Mouse (Mus musculus): ENCODE measurements around the gene Zfp865. TPM values are rescaled to one million over a fixed set of nuclear protein-coding genes. Genes with fewer than 3 reads are reported as not detected.
A peak's percentile ranks its signal among the peaks of the same experiment; 100 is the strongest.

The Zfp865 gene
- total RNA-seq (2012; rRNA removed) (10.9 and 12.3 TPM in 2 replicates), total RNA-seq (2014; rRNA removed) (3.7 and 4.0 TPM in 2 replicates), polyA plus RNA-seq (2012; ENCODE audit: insufficient read length, low read depth) (18.3 and 21.0 TPM in 2 replicates)

- peak within 1 kb of the TSS; percentile 81 to 82 (median 81) for H3K4me3 ChIP-seq (replicated peaks in 1 of 3; ENCODE audit: low read depth in 2 of 3, low read length in 2 of 3, poor library complexity in 1 of 3)
- peak within 1 kb of the TSS; percentile 83 for H3K4me2 ChIP-seq (ENCODE audit: insufficient read depth, low read depth, poor library complexity, severe bottlenecking)
- H3K36me3 ChIP-seq (replicated peaks in 1 of 2; ENCODE audit: control insufficient read depth in 1 of 2, insufficient read depth in 1 of 2, low read length in 1 of 2) = peaks cover 31 to 51% of the 10 kb centered on the region in 2 experiments
- H3K27me3 ChIP-seq (replicated peaks) = no peaks in the 10 kb centered on the region
- H3K27ac ChIP-seq (ENCODE audit: insufficient read depth, low read depth) = peak within 1 kb of the TSS; percentile 54
- peaks cover 0 to 35% of the 10 kb centered on the region in 2 experiments; a peak in 2 of 4 replicates for H3K4me1 ChIP-seq (ENCODE audit: control insufficient read depth in 1 of 2, insufficient read depth in 2 of 2)
- in situ Hi-C loops (cut with MboI; ENCODE audit: low pct_ligation_motif_present, low pct_unique_long_range_greater_than_20kb, low sequenced_read_pairs) (no loop called here), dilution Hi-C loops (cut with MboI; ENCODE audit: extremely low pct_ligation_motif_present, extremely low pct_unique_long_range_greater_than_20kb, low sequenced_read_pairs) (no loop called here)
- H3K9ac ChIP-seq (ENCODE audit: insufficient read depth, low read depth) = peak within 1 kb of the TSS; percentile 98
- no peak for TF ChIP-seq PAX5 (IDR thresholded peaks at IDR 0.05; ENCODE audit: low read length)
- peak; percentile 68; the same call in 1 of the 2 replicates for TF ChIP-seq TBP (conservative IDR thresholded peaks at IDR 0.05; ENCODE audit: low read depth, low read length)
- peak; percentile 69; the same call in 1 of the 2 replicates for TF ChIP-seq IRF4 (IDR thresholded peaks at IDR 0.05; ENCODE audit: low read depth, low read length)
- TF ChIP-seq ZC3H11A (IDR thresholded peaks at IDR 0.05; ENCODE audit: low read depth, low read length) = no peak
- no peak for TF ChIP-seq CTCF (conservative IDR thresholded peaks at IDR 0.05 in 1 of 2, IDR thresholded peaks at IDR 0.05 in 1 of 2; ENCODE audit: low read depth in 2 of 2, low read length in 2 of 2)
- TF ChIP-seq JUN (IDR thresholded peaks at IDR 0.05; ENCODE audit: insufficient read depth, low read depth, low read length) = no peak
- no peak for TF ChIP-seq RCOR1 (conservative IDR thresholded peaks at IDR 0.05; ENCODE audit: low read depth, low read length)
- no peak for TF ChIP-seq CHD1 (IDR thresholded peaks at IDR 0.05; ENCODE audit: low read depth, low read length)
- TF ChIP-seq SMC3 (IDR thresholded peaks at IDR 0.05; ENCODE audit: low read depth, low read length) = no peak
- TF ChIP-seq JUND (conservative IDR thresholded peaks at IDR 0.05; ENCODE audit: low read depth, low read length) = no peak
- no peak for TF ChIP-seq EP300 (IDR thresholded peaks at IDR 0.05; ENCODE audit: low read length)
- TF ChIP-seq SIN3A (IDR thresholded peaks at IDR 0.05; ENCODE audit: low read length) = peak; percentile 77
- TF ChIP-seq KAT2A (IDR thresholded peaks at IDR 0.05; ENCODE audit: insufficient replicate concordance, low read length) = peak; percentile 75; the same call in 1 of the 2 replicates
- peak; percentile 94 for TF ChIP-seq MAZ (IDR thresholded peaks at IDR 0.05; ENCODE audit: low read depth, low read length)
- peak; percentile 66; the same call in 1 of the 2 replicates for TF ChIP-seq CHD2 (IDR thresholded peaks at IDR 0.05; ENCODE audit: low read length)
- TF ChIP-seq RAD21 (IDR thresholded peaks at IDR 0.05; ENCODE audit: low read depth, low read length) = no peak
- TF ChIP-seq POLR2AphosphoS2 (IDR thresholded peaks at IDR 0.05; ENCODE audit: low read depth, low read length) = 0 out of 2 replicates have a peak, but pooled peaks have one; percentile 65
- peak; percentile 59 for TF ChIP-seq BHLHE40 (IDR thresholded peaks at IDR 0.05; ENCODE audit: low read depth, low read length)
- peak; percentile 79; the same call in 1 of the 2 replicates for TF ChIP-seq MXI1 (IDR thresholded peaks at IDR 0.05; ENCODE audit: low read depth, low read length)
- no peak for TF ChIP-seq UBTF (IDR thresholded peaks at IDR 0.05; ENCODE audit: low read depth, low read length)
- TF ChIP-seq ZMIZ1 (IDR thresholded peaks at IDR 0.05; ENCODE audit: low read depth, low read length) = peak; percentile 78
- TF ChIP-seq ZKSCAN1 (IDR thresholded peaks at IDR 0.05; ENCODE audit: borderline replicate concordance, low read depth, low read length) = no peak
- TF ChIP-seq ETS1 (conservative IDR thresholded peaks at IDR 0.05; ENCODE audit: low read depth, low read length) = peak; percentile 39; the same call in 1 of the 2 replicates
- no peak for TF ChIP-seq GABPA (IDR thresholded peaks at IDR 0.05; ENCODE audit: insufficient replicate concordance, low read depth, low read length)
- TF ChIP-seq USF2 (conservative IDR thresholded peaks at IDR 0.05; ENCODE audit: low read depth, low read length) = no peak
- TF ChIP-seq ZNF384 (IDR thresholded peaks at IDR 0.05; ENCODE audit: low read depth, low read length) = peak; percentile 64
- peak; percentile 69 for TF ChIP-seq TCF12 (IDR thresholded peaks at IDR 0.05; ENCODE audit: low read depth, low read length)
- TF ChIP-seq MYC (IDR thresholded peaks at IDR 0.05; ENCODE audit: low read depth, low read length) = peak; percentile 64; the same call in 1 of the 2 replicates
- no peak for TF ChIP-seq USF1 (IDR thresholded peaks at IDR 0.05; ENCODE audit: low read depth, low read length)
- TF ChIP-seq MEF2A (IDR thresholded peaks at IDR 0.05; ENCODE audit: borderline replicate concordance, low read depth, low read length) = peak; percentile 57
- TF ChIP-seq HCFC1 (IDR thresholded peaks at IDR 0.05; ENCODE audit: low read depth, low read length) = peak; percentile 86
- peak; percentile 55; the same call in 1 of the 2 replicates for TF ChIP-seq MAX (IDR thresholded peaks at IDR 0.05; ENCODE audit: low read length)
- peak; percentile 94 for TF ChIP-seq NRF1 (IDR thresholded peaks at IDR 0.05; ENCODE audit: low read depth, low read length)
- peak; percentile 72 for TF ChIP-seq NELFE (IDR thresholded peaks at IDR 0.05; ENCODE audit: low read depth, low read length)
- TF ChIP-seq MAFK (IDR thresholded peaks at IDR 0.05; ENCODE audit: insufficient replicate concordance, low read length) = no peak
- peak; percentile 97 for TF ChIP-seq ELF1 (IDR thresholded peaks at IDR 0.05; ENCODE audit: low read depth, low read length)
- TF ChIP-seq E2F4 (IDR thresholded peaks at IDR 0.05; ENCODE audit: insufficient replicate concordance, low read depth, low read length) = no peak
- peak; percentile 81 for TF ChIP-seq POLR2A (IDR thresholded peaks at IDR 0.05; ENCODE audit: low read depth, low read length)
- peaks cover 28% of the 10 kb centered on the region for H3K79me2 ChIP-seq (replicated peaks; ENCODE audit: control insufficient read depth, extremely low read depth, insufficient read depth, poor library complexity, severe bottlenecking)
- peak; percentile 99 for DNase-seq (ENCODE audit: extremely low read depth)
- peaks cover 6% of the 10 kb centered on the region for H3K9me3 ChIP-seq (replicated peaks; ENCODE audit: low read length)
Observed at GRCm38 (mm10) chr7:5020000-5020681, at the start of gene Zfp865, which contains the start of gene Ccdc106. Gene Zfp865 (plus strand): TSS chr7:5020376. Gene Ccdc106 (plus strand): TSS chr7:5020553.
